Mouse (Mus musculus) neural tube, embryonic 11.5 days (tissue): ENCODE results near the gene Cela3b. TPM values are rescaled to one million over a fixed set of nuclear protein-coding genes. Genes with fewer than 3 reads are reported as not detected.
"Not testable (repeated sequence)": the region's sequence is repeated elsewhere in the genome, so short reads cannot be mapped to it uniquely, and the experiment has no call there.

Source experiments
- ATAC-seq: fragments of 200-750 bp; cut with Nextera tagmentation; 2 replicates; pipeline ENCODE4 v1.8.0; 2017; ENCODE audit warnings: moderate number of reproducible peaks, mild to moderate bottlenecking, moderate TSS enrichment, moderate library complexity; ENCODE audit not compliant: insufficient read depth, low FRiP score, low TSS enrichment
- DNase-seq: peaks from one replicate; pipeline ENCODE4 v3.0.0-alpha.2; 2015; ENCODE audit warnings: low spot score
- H3K27ac ChIP-seq: fragments of 300-500 bp; sonication (generic); 2 replicates; pipeline ENCODE4 v1.5.1; 2014; ENCODE audit warnings: low read depth, mild to moderate bottlenecking, low read length
- H3K27me3 ChIP-seq: fragments of 300-500 bp; sonication (generic); 2 replicates; pipeline ENCODE4 v1.6.1; 2014; ENCODE audit warnings: mild to moderate bottlenecking, low read length, mixed read lengths; ENCODE audit not compliant: control insufficient read depth, insufficient read depth
- H3K36me3 ChIP-seq: fragments of 300-500 bp; sonication (generic); 2 replicates; pipeline ENCODE4 v1.6.1; 2014; ENCODE audit warnings: mild to moderate bottlenecking, low read length, moderate library complexity, mixed read lengths; ENCODE audit not compliant: control insufficient read depth, insufficient read depth
- H3K4me1 ChIP-seq: fragments of 300-500 bp; sonication (generic); 2 replicates; pipeline ENCODE4 v1.6.1; 2014; ENCODE audit warnings: low read length, mixed read lengths; ENCODE audit not compliant: control insufficient read depth, insufficient read depth
- H3K4me2 ChIP-seq: fragments of 300-500 bp; sonication (generic); 2 replicates; pipeline ENCODE4 v1.6.1; 2014; ENCODE audit warnings: low read depth, mild to moderate bottlenecking, moderate library complexity
- H3K4me3 ChIP-seq: fragments of 300-500 bp; sonication (generic); 2 replicates; pipeline ENCODE4 v1.5.1; 2014; ENCODE audit warnings: low read depth, low read length
- H3K9ac ChIP-seq: fragments of 300-500 bp; sonication (generic); 2 replicates; pipeline ENCODE4 v1.6.1; 2014; ENCODE audit warnings: mild to moderate bottlenecking, low read length
- H3K9me3 ChIP-seq: fragments of 300-500 bp; sonication (generic); 2 replicates; pipeline ENCODE4 v1.6.1; 2016; ENCODE audit warnings: low read length; ENCODE audit not compliant: control insufficient read depth
- WGBS: fragments of 180-500 bp; shearing (Covaris S2); extraction: QIAGEN DNeasy Blood & Tissue Kit; methylation state at CpG from one replicate; pipeline ENCODE4 v1.1.7; 2014; 5-methylcytosine and 5-hydroxymethylcytosine counted together
- polyA plus RNA-seq: library from polyadenylated mRNA; unstranded; fragments of >200 nt; fragmentation: Nextera tagmentation; extraction: Ambion mirVana; gene quantifications from 2 replicates; pipeline ENCODE4 v1.2.1, GENCODE M21; 2014

The Cela3b gene
- polyA plus RNA-seq, 1 experiment from 2014 or later, result not detected

DNA sequence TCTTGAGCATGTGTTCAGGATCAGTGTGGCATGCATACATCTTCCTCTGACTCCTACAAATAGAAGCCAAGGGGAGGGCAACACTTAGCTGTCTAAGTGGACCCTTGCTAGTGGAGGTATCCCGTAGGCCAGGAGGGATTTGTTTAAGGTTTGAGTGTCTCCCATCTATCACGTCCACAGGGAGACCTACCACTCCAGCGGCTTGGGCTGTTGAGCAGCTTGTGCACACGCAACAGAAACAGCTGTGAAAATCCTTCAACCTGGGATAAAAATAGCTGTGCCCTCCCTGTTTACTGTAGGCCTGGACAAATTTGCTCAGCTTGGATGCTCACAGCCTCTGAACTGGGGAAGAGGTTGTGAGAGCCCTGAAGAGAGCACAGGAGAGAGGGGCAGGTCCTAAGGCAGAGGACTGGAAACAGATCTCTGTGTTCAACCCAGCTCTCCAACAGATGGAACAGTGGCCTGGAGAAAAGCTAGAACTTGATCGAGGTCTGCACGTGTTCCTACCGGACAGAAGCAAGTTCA, 18.1 kb downstream of the Cela3b start:
- H3K27ac ChIP-seq, ATAC-seq, DNase-seq, H3K27me3 ChIP-seq, H3K4me1 ChIP-seq, H3K4me2 ChIP-seq, H3K4me3 ChIP-seq, H3K9ac ChIP-seq, H3K36me3 ChIP-seq, H3K9me3 ChIP-seq: not testable (repeated sequence)
- 82% methylated on average over 7 of the region's 7 CpGs for WGBS

DNA sequence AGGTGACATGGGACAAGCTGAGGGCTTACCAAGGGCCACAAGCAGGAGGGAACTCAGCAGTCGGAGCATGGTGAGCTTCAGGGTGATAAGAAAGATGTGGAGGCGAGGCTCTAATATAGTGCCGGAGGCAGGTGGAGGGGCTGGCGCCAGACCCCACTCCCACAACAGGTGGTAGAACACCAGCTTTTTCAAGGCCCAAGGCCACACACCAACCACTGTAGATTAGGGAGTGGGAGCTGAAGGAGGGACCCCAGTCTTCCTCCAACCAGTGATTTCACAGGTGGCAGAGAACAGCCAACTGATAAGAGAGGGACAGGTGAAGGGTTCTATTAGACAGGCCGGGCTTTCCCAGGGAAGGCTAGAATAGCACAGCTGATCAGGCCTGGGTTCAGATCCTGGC, 20.6 kb downstream of the Cela3b start, which contains the start of gene Cela3a:
Gene Cela3a (minus strand): TSS at position 101 of the 400 bp plus-strand sequence.
- Histone ChIP-seq H3K27me3 (no peaks in the 10 kb centered on the region), H3K4me3 (no peak within 1 kb of the TSS), H3K9me3 (no peaks in the 10 kb centered on the region), H3K36me3 (no peaks in the 10 kb centered on the region), H3K9ac (no peak within 1 kb of the TSS), H3K4me2 (no peak within 1 kb of the TSS), H3K4me1 (no peaks in the 10 kb centered on the region), H3K27ac (no peak within 1 kb of the TSS)
- WGBS, result 90% methylated on average over 5 of the region's 5 CpGs
- ATAC-seq (no peak), DNase-seq (no peak)

DNA sequence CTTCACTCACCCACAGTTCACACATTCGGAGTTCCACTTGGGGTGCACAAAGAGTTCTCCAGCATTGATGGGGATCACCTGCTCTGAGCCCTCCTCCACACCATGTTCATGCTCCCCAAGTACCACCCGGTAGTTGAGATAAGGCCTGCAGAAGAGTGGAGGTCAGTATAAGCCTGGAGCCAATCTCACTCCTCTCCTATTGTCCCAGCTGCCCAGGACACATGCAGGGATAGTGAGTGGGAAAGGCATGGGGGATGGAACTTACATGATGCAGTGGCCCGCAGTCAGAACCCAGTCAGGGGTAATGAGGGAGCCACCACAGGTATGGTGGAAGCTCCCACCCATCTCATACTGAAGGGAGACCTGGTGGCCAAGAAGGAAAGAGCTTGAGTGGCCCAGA, 24.8 kb downstream of the Cela3b start:
- WGBS, result 93% methylated on average over 3 of the region's 3 CpGs
- no peak for ATAC-seq

DNA sequence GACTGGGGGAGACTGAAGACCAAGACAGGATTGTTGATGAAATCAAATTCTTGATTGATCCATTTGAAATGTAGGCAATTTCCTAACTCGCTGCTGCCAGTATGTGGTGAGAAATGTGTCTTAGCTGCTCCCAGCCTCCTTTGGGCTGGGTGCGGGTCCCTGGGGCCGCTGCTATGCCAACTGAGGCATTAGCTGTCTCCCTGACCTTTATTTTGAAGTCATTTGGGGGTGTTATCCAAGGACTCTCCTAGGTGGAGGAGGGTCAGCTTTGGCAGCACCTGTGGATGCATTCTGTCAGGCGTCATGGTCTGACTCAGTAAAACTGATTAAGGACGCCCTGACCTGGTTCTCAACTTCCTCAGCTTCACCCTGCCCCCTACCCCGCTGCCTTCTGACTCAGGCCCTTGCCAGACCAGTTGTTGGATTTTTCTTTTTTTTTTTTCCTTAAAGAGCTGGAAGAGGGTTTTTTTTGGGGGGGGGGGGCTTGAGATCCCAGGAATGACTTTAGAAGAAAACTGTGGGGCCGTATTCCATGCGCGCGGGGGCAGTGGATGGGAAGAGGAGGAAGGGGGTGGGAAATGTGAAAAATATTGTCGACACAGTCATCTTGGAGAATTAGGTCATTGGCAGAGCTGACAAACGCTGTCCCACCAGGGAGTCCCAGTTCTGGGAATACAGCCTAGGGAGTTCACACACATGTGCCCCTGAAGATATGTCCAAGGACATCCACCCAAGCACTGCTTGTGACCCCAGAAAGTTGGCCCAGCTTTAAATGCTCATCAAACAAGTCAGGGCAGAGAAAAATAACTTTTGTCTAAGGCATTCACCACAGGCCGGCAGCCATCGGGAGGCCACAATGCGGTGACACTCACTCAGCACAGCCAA, 33.5 kb downstream of the Cela3b start:
- H3K4me1 ChIP-seq, result no peaks in the 10 kb centered on the region
- no peak overlapping the region for H3K4me3 ChIP-seq
- 84% methylated on average over 15 of the region's 15 CpGs for WGBS
- H3K27me3 ChIP-seq, result no peaks in the 10 kb centered on the region
- H3K27ac ChIP-seq, result no peak overlapping the region
- H3K9ac ChIP-seq, result no peak overlapping the region
- no peaks in the 10 kb centered on the region for H3K9me3 ChIP-seq
- no peak overlapping the region for H3K4me2 ChIP-seq
- no peak for ATAC-seq
- DNase-seq, result no peak
- H3K36me3 ChIP-seq, result no peaks in the 10 kb centered on the region

More for the DNA sequence above, 24.8 kb downstream of the Cela3b start:
- H3K4me1 ChIP-seq, result no peaks in the 10 kb centered on the region
- no peak overlapping the region for H3K4me3 ChIP-seq
- no peak for DNase-seq
- no peak overlapping the region for H3K4me2 ChIP-seq
- H3K27me3 ChIP-seq, result no peaks in the 10 kb centered on the region
- H3K27ac ChIP-seq, result no peak overlapping the region
- no peaks in the 10 kb centered on the region for H3K36me3 ChIP-seq
- H3K9ac ChIP-seq, result no peak overlapping the region
- H3K9me3 ChIP-seq, result no peaks in the 10 kb centered on the region

- Histone ChIP-seq H3K27ac (no peak overlapping the region), H3K9me3 (no peaks in the 10 kb centered on the region), H3K4me1 (no peaks in the 10 kb centered on the region), H3K4me2 (no peak overlapping the region), H3K4me3 (no peak overlapping the region), H3K36me3 (no peaks in the 10 kb centered on the region), H3K9ac (no peak overlapping the region), H3K27me3 (no peaks in the 10 kb centered on the region)
- WGBS, result 62% methylated on average over 9 of the region's 9 CpGs
- DNase-seq, result no peak
- ATAC-seq, result no peak
Observed at GRCm38 (mm10) chr4:137393378-137394135, 36.8 kb downstream of the Cela3b start.

GRCm38 (mm10) chr4:137392874-137393273, 37.5 kb downstream of the Cela3b start:
- H3K36me3 ChIP-seq, result no peaks in the 10 kb centered on the region
- H3K4me3 ChIP-seq, result no peak overlapping the region
- DNase-seq (no peak), ATAC-seq (no peak)
- H3K27me3 ChIP-seq, result no peaks in the 10 kb centered on the region
- H3K9me3 ChIP-seq, result no peaks in the 10 kb centered on the region
- no peak overlapping the region for H3K27ac ChIP-seq
- no peak overlapping the region for H3K9ac ChIP-seq
- WGBS, result 90% methylated on average over 9 of the region's 9 CpGs
- no peak overlapping the region for H3K4me2 ChIP-seq
- H3K4me1 ChIP-seq, result no peaks in the 10 kb centered on the region

GRCm38 (mm10) chr4:137391287-137391686, 39.1 kb downstream of the Cela3b start:
- Histone ChIP-seq H3K27ac (no peak overlapping the region), H3K9ac (no peak overlapping the region), H3K4me2 (no peak overlapping the region), H3K4me3 (no peak overlapping the region), H3K4me1 (no peaks in the 10 kb centered on the region), H3K27me3 (no peaks in the 10 kb centered on the region), H3K9me3 (no peaks in the 10 kb centered on the region), H3K36me3 (no peaks in the 10 kb centered on the region)
- DNase-seq, result no peak
- ATAC-seq, result no peak
- WGBS, result 90% methylated on average over 3 of the region's 3 CpGs

- no peak overlapping the region for H3K27ac ChIP-seq
- H3K4me1 ChIP-seq, result no peaks in the 10 kb centered on the region
- H3K27me3 ChIP-seq, result no peaks in the 10 kb centered on the region
- H3K4me3 ChIP-seq, result no peak overlapping the region
- H3K36me3 ChIP-seq, result no peaks in the 10 kb centered on the region
- H3K4me2 ChIP-seq, result no peak overlapping the region
- 91% methylated on average over 4 of the region's 4 CpGs for WGBS
- ATAC-seq (no peak), DNase-seq (no peak)
- no peak overlapping the region for H3K9ac ChIP-seq
- H3K9me3 ChIP-seq, result no peaks in the 10 kb centered on the region
Observed at GRCm38 (mm10) chr4:137390196-137390595, 40.1 kb downstream of the Cela3b start.
